Mouse (Mus musculus) kidney, adult 9 months (tissue): ENCODE measurements around the gene Hist1h2bf.
"Not testable (repeated sequence)": the region's sequence is repeated elsewhere in the genome, so short reads cannot be mapped to it uniquely, and the experiment has no call there.

Source experiments
- DNase-seq: peaks from one replicate; pipeline ENCODE4 v3.0.0; 2022

The Hist1h2bf gene

GRCm38 (mm10) chr13:23542225-23542980 is 31.6 kb downstream of the Hist1h2bf start:
- DNase-seq, result not testable (repeated sequence)

DNA sequence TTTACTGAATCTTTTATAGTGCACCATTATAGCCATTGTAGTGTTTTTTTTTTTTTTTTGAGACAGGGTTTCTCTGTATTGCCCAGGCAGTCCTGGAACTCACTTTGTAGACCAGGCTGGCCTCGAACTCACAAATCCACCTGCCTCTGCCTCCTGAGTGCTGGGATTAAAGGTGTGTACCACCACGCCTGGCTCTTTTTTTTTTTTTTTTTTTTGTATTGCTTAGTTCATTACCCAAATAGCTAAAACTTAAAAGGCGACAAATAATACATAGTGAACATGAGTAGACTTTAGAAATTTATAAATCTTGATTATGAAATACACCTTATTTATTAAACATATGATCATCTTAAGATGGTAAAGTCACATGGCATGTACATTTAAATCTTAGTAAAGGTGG is 32.5 kb downstream of the Hist1h2bf start:
- DNase-seq, result no peak

DNA sequence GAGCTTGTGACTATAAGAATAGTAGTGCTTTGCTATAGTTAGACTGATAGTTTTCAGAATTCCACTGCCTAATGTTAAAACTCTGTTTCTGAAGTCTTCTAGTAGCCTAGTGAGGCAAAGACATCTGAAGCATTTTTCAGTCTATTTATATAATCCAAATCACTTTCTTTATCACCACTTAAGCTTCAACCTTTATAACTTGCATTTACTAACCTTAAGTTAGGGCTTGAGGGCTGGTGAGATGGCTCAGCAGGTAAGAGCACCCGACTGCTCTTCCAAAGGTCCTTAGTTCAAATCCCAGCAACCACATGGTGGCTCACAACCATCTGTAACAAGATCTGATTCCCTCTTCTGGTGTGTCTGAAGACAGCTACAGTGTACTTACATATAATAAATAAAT is 34.2 kb downstream of the Hist1h2bf start:
- not testable (repeated sequence) for DNase-seq

GRCm38 (mm10) chr13:23538249-23538648 is 35.7 kb downstream of the Hist1h2bf start:
- DNase-seq, result no peak

DNA sequence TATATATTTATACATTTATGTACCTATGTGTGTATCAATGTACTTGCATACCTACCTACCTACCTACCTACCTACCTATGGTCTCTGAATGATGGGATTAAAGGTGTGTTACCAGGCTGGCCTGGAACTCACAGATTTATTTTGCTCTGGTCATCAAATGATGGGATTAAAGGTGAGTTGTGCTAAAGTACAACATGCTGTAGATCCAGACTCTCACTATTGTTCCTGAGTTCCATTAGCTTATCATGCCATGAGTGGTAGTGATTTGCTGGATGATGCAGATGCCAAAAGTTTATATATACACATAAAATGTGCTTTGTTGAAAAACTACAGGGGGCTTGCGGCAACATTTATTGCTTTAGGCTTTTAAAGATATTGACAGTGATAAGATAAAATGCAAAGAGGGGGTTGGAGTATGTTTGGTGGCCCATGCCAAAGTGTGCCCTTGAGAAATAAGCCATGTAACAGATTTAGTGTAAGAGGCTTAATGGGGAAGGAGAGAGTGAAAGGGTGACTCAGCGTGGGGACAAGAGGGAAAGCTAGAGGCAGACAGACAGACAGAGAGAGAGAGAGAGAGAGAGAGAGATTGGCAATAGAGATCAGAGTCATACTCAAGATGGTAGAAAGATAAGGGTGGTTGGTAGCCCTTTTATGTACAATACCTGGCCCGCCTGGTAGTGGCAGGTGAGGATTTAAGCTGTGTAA is 36.8 kb downstream of the Hist1h2bf start:
- no peak for DNase-seq

DNA sequence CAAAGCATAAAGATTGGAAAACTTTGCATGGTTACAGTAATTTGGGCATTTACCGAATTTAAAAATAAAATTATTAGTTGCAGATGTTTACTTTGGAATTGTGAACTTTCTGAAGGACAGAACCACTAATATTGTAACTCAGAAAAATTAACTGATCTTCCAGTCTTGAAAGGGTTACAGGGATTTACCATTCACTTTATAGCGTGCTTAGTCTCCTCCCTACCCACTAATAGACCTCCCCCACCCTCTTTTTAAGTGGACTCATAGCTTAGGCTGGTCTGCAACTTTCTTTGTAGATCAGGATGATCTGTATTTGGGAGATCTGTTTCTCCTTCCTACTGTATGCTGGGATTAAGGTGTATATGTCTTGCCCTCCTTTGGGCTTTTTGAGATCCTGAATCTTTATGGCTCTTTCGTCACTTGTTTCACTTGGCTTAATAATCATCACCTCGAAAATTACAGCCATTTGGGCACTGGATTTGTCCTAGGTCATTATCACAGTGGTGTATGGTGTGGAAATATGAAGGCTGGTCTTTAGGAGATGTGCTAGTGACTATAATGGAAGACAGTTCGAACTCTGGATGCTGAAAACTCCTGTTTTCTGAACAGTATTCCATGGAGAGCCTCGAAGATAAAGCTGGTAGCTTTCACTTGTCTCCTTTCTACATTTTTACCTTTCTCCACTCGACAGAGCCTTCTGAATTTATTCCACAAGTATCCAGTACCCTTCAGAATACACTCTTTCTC is 37.7 kb downstream of the Hist1h2bf start:
- DNase-seq, result no peak

- DNase-seq, result peak; percentile 82
Observed at GRCm38 (mm10) chr13:23535137-23536075, 38.6 kb downstream of the Hist1h2bf start, which contains the start of gene Hist1h3g. Hist1h3g (plus strand) TSS chr13:23535422.

DNA sequence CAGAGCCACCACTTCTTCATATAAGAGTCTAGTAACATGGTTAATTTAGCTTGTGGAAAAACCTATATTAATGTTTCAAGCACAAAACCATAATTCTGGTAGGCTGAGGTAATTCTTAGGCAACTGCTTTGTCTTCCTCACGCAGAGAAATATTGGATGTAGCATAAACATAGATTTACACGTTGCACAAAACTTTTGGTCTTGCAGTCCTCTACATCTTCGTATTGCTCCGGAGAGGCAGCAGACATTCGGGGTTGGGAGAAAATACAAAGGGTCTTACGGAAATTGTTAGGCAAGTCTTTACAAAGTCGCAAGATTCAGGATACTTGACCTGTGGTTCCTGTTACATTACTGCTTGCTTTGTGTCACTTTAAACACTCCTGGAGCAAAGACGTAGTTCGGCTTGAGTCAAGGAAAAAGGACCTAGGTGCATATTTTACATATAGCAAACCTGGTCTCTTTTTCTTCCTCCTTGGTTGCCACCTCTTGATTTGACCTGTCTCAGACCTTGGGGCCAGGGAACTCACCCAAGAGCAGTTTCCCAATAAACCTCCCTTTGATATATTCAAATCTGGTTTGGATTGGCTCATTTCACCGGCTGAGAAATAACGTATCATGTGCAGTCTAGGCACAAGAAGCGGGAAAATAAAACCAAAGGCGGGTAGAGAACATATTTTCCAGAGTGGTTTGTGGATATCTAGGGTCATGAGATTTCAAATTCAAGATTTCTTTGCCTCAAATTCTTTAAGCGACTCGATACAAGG is 39.4 kb downstream of the Hist1h2bf start:
- peak; percentile 36 for DNase-seq

DNA sequence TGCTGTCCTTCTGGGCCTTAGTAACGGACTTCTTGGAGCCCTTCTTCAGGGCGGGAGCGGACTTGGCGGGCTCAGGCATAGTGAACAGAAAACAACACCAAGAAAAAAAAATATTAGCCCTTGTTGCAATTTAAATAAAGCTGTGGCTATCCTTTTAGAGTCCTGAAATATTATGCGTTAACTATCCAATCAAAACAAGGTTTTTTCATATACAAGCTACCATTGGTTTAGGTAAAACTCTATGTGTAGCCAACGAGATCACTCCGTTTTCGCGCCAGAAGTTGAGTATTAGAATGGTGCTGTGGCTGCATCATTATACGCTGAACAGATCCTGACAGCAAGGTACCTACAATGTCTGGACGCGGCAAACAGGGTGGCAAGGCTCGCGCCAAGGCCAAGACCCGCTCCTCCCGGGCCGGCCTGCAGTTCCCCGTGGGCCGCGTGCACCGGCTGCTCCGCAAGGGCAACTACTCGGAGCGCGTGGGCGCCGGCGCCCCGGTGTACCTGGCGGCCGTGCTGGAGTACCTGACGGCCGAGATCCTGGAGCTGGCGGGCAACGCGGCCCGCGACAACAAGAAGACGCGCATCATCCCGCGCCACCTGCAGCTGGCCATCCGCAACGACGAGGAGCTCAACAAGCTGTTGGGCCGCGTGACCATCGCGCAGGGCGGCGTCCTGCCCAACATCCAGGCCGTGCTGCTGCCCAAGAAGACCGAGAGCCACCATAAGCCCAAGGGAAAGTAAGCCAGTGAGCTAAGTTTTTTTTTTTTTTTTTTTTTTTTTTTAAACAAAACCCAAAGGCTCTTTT is 40.2 kb downstream of the Hist1h2bf start, which contains the start of gene Hist1h2af:
TSS of gene Hist1h2af (plus strand) at position 347 of the 808 bp plus-strand sequence.
- DNase-seq, result peak; percentile 66

- no peak for DNase-seq
Observed at GRCm38 (mm10) chr13:23532262-23533075, 41.5 kb downstream of the Hist1h2bf start.

GRCm38 (mm10) chr13:23530901-23531875 is 42.8 kb downstream of the Hist1h2bf start, which contains the start of gene Hist1h4h:
Hist1h4h (plus strand) TSS chr13:23531050.
- DNase-seq, result peak; percentile 98

- DNase-seq, result peak; percentile 74
Observed at GRCm38 (mm10) chr13:23530181-23530900, 43.7 kb downstream of the Hist1h2bf start.

DNA sequence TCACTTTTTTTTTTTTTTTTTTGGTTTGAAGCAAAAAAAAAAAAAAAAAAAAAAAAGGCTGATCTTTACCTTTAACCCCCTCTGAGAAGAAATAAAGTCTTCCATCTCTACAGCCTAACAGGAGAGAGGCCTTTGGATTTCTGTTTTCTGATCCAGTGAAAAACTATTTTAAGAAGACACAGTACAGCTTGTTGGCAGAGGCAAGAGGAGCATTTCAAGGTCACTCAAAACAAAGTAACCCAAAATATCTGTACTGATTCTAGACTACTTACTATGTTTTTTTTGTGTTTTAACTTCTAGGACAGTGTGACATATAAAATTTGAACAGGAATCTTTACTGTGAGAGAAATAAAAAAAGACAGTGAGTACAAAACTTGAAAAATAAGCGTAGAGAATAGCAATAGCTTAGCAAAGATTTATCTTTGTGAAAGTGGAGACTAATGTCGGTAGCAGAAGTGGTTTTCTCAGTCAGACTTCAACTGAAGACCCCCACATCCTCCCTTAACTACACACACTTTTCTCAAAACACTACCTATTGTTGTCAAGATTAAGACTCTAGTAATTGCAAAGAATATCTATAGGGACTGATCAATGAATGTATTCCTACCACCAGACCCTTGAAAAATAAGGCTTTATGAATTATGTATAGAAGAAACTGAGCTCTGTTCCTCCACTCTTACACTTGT is 44.4 kb downstream of the Hist1h2bf start:
- no peak for DNase-seq

- DNase-seq, result peak; percentile 22
Observed at GRCm38 (mm10) chr13:23529005-23529404, 45.0 kb downstream of the Hist1h2bf start.

GRCm38 (mm10) chr13:23526312-23526711 is 47.7 kb downstream of the Hist1h2bf start:
- DNase-seq, result peak; percentile 94

DNA sequence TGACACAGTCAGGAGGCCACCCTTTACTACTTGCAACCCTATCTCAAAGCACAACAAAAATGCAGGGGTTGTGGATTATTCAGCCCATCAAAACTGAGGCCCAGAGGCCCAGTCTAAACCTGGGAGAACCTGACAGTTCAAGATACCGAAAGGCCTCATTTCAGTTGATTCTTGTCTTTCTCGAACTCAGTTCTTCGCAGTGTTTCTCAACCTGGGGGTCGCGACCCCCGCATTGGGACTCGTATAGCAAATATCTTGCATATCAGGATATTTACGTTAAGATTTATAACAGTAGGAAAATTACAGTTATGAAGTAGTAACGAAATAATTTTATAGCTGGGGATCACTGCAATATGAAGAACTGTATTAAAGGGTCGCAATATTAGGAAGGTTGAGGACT is 48.1 kb downstream of the Hist1h2bf start:
- no peak for DNase-seq

DNA sequence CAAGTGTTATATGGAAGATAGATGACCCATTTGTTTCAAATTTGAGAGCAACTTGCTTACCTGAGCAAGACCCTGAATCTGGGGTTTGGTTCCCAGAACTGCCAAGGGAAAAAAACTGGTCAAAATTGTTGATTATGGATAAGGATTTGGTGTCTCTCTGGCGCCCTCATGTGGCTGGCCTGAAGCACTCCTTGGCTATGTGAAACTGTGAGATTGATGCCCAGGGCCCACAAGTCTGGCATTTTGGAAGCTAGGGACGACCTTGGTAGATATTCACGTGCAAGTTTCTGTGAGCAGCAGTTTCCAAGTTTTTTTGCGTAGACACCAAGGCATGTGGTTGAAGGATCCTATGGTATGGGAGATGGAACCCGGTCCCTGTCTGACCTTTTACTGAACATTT is 49.3 kb downstream of the Hist1h2bf start:
- peak; percentile 68 for DNase-seq
